Mouse (Mus musculus) lung, adult 2 months (tissue): Measurements from ENCODE around the gene Zfp654.

ENCODE experiments used
- CTCF ChIP-seq: fragments of 200-500 bp; IDR thresholded peaks from 2 replicates; pipeline ENCODE4 v1.5.1; 2011; ENCODE audit warnings: mild to moderate bottlenecking, low read length, control low read depth; ENCODE audit not compliant: insufficient read depth
- POLR2A ChIP-seq: fragments of 200-500 bp; IDR thresholded peaks from 2 replicates; pipeline ENCODE4 v1.6.1; 2011; ENCODE audit warnings: low read depth, mild to moderate bottlenecking, control low read depth, low read length, borderline replicate concordance; ENCODE audit errors: extremely low read depth

GRCm38 (mm10) chr16:64885547-64885946 lies 34.1 kb upstream of the Zfp654 start:
- TF ChIP-seq CTCF (no peak), POLR2A (no peak)
